Mouse (Mus musculus) heart, adult 2 months (tissue): ENCODE results near the gene Tbc1d1. TPM values are rescaled to one million over a fixed set of nuclear protein-coding genes. Genes with fewer than 3 reads are reported as not detected.

ENCODE experiments used
- DNase-seq, 2 experiments: peaks; one replicate each; pipeline ENCODE4 v3.0.0; 2021
- H3K27ac ChIP-seq: fragments of 200-600 bp; 2 replicates; pipeline ENCODE4 v1.8.1; 2022
- H3K27me3 ChIP-seq: fragments of 200-500 bp; 2 replicates; pipeline ENCODE4 v1.6.1; 2012; ENCODE audit warnings: mild to moderate bottlenecking, low read length, inconsistent platforms, mixed read lengths; ENCODE audit not compliant: control insufficient read depth, insufficient read depth
- H3K36me3 ChIP-seq: fragments of 200-500 bp; 2 replicates; pipeline ENCODE4 v1.6.1; 2012; ENCODE audit warnings: low read length, inconsistent platforms; ENCODE audit not compliant: control insufficient read depth, insufficient read depth
- H3K4me1 ChIP-seq: fragments of 200-500 bp; 2 replicates; pipeline ENCODE4 v1.6.1; 2011; ENCODE audit warnings: low read length; ENCODE audit not compliant: control insufficient read depth, insufficient read depth
- H3K4me3 ChIP-seq: fragments of 200-600 bp; 2 replicates; pipeline ENCODE4 v1.8.1; 2022
- H3K79me2 ChIP-seq: fragments of 200-500 bp; replicated peaks from 2 replicates; pipeline ENCODE4 v1.6.1; 2012; ENCODE audit warnings: mild to moderate bottlenecking, inconsistent platforms, low read length, moderate library complexity, mixed read lengths; ENCODE audit not compliant: control insufficient read depth, insufficient read depth
- H3K9ac ChIP-seq: fragments of 200-500 bp; 2 replicates; pipeline ENCODE4 v1.6.1; 2012; ENCODE audit warnings: low read depth, mild to moderate bottlenecking, control low read depth, inconsistent platforms, low read length, mixed read lengths
- CTCF ChIP-seq: fragments of 200-600 bp; IDR thresholded peaks from 2 replicates; pipeline ENCODE4 v1.8.1; 2022; ENCODE audit warnings: antibody characterized with exemption, mild to moderate bottlenecking, moderate library complexity
- EP300 ChIP-seq: fragments of 200-500 bp; IDR thresholded peaks from 2 replicates; pipeline ENCODE4 v1.6.1; 2011; ENCODE audit warnings: low read depth, low read length, control low read depth; ENCODE audit not compliant: insufficient read depth
- POLR2A ChIP-seq: fragments of 200-500 bp; IDR thresholded peaks from 2 replicates; pipeline ENCODE4 v1.6.1; 2011; ENCODE audit warnings: mild to moderate bottlenecking, low read depth, low read length, control low read depth; ENCODE audit not compliant: insufficient read depth
- WGBS: fragments of 180-500 bp; shearing (Covaris S2); methylation state at CpG from one replicate; pipeline ENCODE4 v1.1.7; 2018; 5-methylcytosine and 5-hydroxymethylcytosine counted together
- intact Hi-C: fragments of 180-260 bp; cut with DNase I; formaldehyde crosslinking; loops from one replicate; pipeline ENCODE4 v1.15.1; 2025
- polyA plus RNA-seq: library from polyadenylated mRNA; depleted of rRNA; stranded (reverse); fragments of >200 nt; gene quantifications from 2 replicates; pipeline ENCODE4 v1.2.3, GENCODE M21; 2012
- total RNA-seq, 2 experiments: library from RNA; stranded (reverse); gene quantifications; 2 replicates each; pipeline ENCODE4 v1.2.3; 2021

Tbc1d1 gene
- total and polyA plus RNA-seq, 3 experiments, result 13.2 to 22.1 (median 13.6) TPM

DNA sequence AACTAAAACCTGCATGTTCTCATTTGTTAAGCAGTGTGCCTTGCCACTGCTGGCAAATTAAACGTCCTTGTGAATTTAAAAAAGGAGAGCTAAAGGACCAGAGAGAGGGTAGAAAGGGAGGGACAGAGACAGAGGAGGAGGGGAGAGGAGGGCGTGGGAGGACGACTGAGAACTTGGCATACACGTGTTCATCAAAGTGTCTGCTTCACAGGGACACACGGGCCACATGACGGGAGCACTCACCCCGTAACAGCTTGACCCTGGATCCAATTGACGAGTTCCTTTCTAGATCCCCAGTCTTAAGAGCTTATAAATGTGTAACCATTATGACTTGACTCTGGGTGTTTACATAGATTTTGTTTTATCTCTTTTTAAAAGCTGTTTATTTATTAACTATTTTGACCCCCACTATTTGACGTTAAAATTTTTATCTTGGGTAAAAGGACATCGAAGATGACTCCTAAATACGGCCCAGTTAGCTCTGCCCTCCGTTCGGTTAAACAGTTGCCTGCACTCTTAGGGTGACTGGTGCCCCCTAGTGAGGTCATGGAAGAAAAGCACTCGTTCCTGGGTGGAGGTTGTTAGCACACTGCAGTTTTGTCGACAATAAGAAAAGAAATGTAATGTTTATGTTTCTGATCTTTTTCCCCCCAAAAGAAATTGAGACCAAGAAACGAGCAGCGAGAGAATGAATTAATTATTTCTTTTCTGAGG, 118.8 kb downstream of the Tbc1d1 start:
- Histone ChIP-seq H3K4me3 (no peak overlapping the region), H3K27me3 (no peaks in the 10 kb centered on the region), H3K79me2 (no peaks in the 10 kb centered on the region), H3K27ac (no peak overlapping the region), H3K4me1 (no peaks in the 10 kb centered on the region), H3K36me3 (no peaks in the 10 kb centered on the region), H3K9ac (no peak overlapping the region)
- TF ChIP-seq POLR2A (no peak), EP300 (peak; percentile 48; the same call in 1 of the 2 replicates), CTCF (peak; percentile 88)
- peak in 1 of 2 experiments; percentile 37 for DNase-seq
- 36% methylated on average over 17 of the region's 17 CpGs for WGBS
- intact Hi-C loops, result loop anchor here (2.0 to 5.0 kb wide), 5 partner anchors 72 to 368 kb away; partner anchors contain the start of gene Pgm2

DNA sequence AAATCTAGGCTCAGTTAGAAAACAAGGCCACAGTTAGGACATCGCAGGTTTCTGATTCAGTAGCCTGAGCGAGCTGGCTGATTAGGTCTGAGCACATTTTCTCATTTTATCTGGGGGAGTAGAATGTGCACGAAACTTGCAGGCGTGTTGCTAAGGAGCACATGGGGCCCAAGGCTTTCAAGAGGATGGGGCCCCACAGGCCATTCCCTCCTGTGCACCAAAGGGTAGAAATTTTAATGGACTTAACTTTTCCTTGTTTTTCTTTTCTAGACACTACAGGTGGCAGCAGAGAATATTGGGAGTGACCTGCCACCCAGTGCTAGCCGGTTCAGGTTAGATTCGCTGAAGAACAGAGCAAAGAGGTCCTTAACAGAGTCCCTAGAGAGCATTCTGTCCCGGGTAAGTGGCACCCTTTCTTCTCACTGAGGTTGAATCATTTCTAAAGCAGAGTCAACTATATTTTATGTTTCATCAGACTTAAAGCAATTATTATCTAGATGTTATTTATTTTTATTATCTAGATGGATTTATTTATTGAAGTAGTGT, 121.6 kb downstream of the Tbc1d1 start:
- H3K9ac ChIP-seq, result no peak overlapping the region
- H3K36me3 ChIP-seq, result no peaks in the 10 kb centered on the region; the same call in 1 of the 2 replicates
- intact Hi-C loops, result no loop called here
- no peak for TF ChIP-seq POLR2A
- no peak for TF ChIP-seq CTCF
- TF ChIP-seq EP300, result no peak
- no peaks in the 10 kb centered on the region for H3K79me2 ChIP-seq
- no peak overlapping the region for H3K27ac ChIP-seq
- H3K27me3 ChIP-seq, result no peaks in the 10 kb centered on the region
- 85% methylated on average over 7 of the region's 7 CpGs for WGBS
- no peak for DNase-seq
- H3K4me3 ChIP-seq, result no peak overlapping the region
- H3K4me1 ChIP-seq, result peaks cover 5% of the 10 kb centered on the region; the same call in 1 of the 2 replicates

DNA sequence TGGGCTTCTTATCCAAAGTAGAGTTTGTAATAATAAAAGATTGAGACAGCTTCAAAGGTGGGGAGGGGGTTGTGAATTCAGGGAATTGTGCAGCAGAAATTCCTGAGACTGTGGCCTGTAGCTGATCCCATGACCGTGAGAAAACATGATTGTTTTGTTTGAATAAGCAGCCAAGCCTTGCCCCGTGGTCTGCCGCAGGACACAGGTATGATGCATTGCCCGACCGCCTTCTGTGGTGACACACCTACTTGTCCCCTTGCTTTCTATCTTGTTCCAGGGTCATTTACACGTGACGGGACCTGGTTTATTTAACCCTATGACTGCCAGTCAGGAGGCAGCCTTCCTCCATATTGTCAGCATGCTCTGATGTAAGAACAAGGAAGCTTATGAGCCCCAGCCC, 123.6 kb downstream of the Tbc1d1 start:
- TF ChIP-seq POLR2A (no peak), CTCF (no peak), EP300 (no peak)
- Histone ChIP-seq H3K4me1 (peaks cover 5% of the 10 kb centered on the region; the same call in 1 of the 2 replicates), H3K36me3 (no peaks in the 10 kb centered on the region; the same call in 1 of the 2 replicates), H3K4me3 (no peak overlapping the region), H3K79me2 (no peaks in the 10 kb centered on the region), H3K27ac (no peak overlapping the region), H3K9ac (no peak overlapping the region), H3K27me3 (no peaks in the 10 kb centered on the region)
- intact Hi-C loops, result no loop called here
- DNase-seq, result no peak
- 74% methylated on average over 7 of the region's 7 CpGs for WGBS

DNA sequence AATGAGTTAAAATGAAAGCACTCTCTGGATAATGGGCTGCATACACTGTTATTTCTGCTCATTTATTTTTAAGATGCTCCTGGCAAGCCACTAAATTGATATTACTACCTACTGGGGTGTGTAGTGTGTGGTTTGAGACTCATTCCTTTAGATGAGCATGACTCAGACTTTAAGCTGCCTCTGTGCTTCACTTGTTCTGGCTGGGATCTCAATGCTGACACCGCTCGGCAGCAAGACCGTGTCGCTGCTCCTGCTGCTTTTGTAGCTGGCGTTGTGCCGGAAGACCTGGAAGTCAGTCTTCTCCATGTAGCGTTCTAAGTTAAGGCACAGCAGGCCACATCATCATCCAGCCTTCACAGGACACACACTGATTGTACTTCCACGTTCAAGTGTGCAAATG, 124.1 kb downstream of the Tbc1d1 start:
- Histone ChIP-seq H3K79me2 (no peaks in the 10 kb centered on the region), H3K36me3 (no peaks in the 10 kb centered on the region; the same call in 1 of the 2 replicates), H3K4me1 (peaks cover 5% of the 10 kb centered on the region; the same call in 1 of the 2 replicates), H3K4me3 (no peak overlapping the region), H3K9ac (no peak overlapping the region), H3K27me3 (no peaks in the 10 kb centered on the region), H3K27ac (no peak overlapping the region)
- TF ChIP-seq EP300, result no peak
- TF ChIP-seq CTCF, result no peak
- intact Hi-C loops, result no loop called here
- WGBS, result 68% methylated on average over 8 of the region's 8 CpGs
- no peak for DNase-seq

DNA sequence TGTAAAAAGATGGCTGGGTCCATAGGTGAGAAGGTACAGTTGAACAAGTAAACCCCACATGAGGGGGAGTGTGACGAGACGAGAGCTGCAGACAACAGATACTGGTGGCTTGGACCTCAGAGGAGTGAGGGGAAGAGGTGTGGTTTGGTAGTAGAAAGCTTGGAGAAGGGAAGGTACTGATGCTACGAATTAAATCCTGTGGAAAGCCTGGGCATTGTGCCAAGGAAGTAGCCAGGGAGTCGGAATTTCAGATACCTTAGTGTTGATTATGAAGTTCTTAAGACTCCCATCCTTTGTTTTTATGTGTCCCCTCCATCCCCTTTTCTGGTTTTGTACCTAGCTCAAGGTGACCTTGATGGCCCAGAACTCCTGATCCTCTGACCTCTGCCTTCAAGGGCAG, 124.5 kb downstream of the Tbc1d1 start:
- intact Hi-C loops, result no loop called here
- WGBS, result 41% methylated on average over 4 of the region's 4 CpGs
- TF ChIP-seq EP300, result no peak
- no peak for TF ChIP-seq CTCF
- no peak for TF ChIP-seq POLR2A

DNA sequence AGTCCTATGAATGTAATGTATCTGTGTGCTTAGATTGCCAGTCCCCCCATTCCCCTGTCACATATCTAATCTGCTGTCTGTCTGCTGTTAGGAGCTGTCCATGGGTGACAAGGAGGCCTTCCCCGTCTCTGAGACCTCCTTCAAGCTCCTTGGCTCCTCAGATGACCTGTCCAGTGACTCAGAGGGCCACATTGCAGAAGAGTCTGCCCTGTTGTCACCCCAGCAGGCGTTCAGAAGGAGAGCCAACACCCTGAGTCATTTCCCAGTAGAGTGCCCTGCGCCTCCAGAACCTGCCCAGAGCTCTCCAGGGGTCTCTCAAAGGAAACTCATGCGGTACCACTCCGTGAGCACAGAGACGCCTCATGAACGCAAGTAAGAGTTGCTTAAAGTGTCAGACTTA, 125.6 kb downstream of the Tbc1d1 start:
- intact Hi-C loops, result no loop called here
- Histone ChIP-seq H3K4me3 (no peak overlapping the region), H3K79me2 (no peaks in the 10 kb centered on the region), H3K4me1 (peaks cover 5% of the 10 kb centered on the region; the same call in 1 of the 2 replicates), H3K9ac (no peak overlapping the region), H3K27me3 (no peaks in the 10 kb centered on the region), H3K27ac (no peak overlapping the region), H3K36me3 (no peaks in the 10 kb centered on the region; the same call in 1 of the 2 replicates)
- WGBS, result 83% methylated on average over 7 of the region's 7 CpGs
- no peak for TF ChIP-seq POLR2A
- no peak for TF ChIP-seq CTCF
- TF ChIP-seq EP300, result no peak
- no peak for DNase-seq

More for the DNA sequence above, 124.5 kb downstream of the Tbc1d1 start:
- no peak overlapping the region for H3K27ac ChIP-seq
- H3K4me3 ChIP-seq, result no peak overlapping the region
- H3K36me3 ChIP-seq, result no peaks in the 10 kb centered on the region; the same call in 1 of the 2 replicates
- H3K9ac ChIP-seq, result no peak overlapping the region
- no peak for DNase-seq
- no peaks in the 10 kb centered on the region for H3K79me2 ChIP-seq
- H3K27me3 ChIP-seq, result no peaks in the 10 kb centered on the region
- peaks cover 5% of the 10 kb centered on the region; the same call in 1 of the 2 replicates for H3K4me1 ChIP-seq
